Mouse (Mus musculus) cerebellum, adult 9-11 months (tissue): ENCODE results near the gene Nwd2.

Source experiments
- DNase-seq: peaks from one replicate; pipeline ENCODE4 v3.0.0; 2022

Gene Nwd2

DNA sequence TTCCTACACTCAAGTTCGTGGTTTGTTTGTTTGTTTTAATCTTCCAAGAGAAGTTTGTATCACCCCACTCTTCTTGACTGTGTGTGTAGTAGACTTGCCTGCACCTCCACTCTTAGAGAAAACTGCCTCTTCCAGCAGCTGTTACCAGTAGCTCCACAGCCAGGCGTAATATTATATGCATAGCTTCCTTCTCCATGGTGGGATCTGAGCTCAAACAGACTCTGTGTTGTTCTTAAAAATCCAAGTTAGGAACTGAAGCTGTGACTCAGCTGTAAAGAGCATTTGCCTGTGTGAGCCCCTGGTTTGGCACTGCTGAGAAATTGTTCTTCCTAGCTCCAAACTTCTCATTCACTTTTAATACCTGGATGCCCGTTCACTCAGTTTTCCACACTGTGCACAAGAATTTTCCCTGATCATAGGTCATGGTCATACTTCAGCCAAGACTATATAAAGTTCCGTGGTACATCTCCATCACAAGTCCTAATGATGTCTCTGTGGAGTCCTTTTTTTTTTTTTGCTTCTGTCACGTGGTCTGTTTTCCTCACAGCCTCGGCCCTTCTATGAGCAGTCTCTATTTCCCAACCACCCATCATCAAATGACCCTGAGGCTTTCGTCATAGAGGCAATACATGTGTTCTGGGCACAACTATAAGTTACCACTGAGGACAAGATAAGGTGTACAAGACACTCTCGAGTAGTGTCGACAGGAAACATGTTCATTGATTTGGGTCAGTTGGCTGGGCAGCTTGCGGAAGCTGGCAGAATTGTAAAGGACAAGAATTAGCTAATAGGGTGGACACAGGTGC, 179.7 kb downstream of the Nwd2 start:
- no peak for DNase-seq

DNA sequence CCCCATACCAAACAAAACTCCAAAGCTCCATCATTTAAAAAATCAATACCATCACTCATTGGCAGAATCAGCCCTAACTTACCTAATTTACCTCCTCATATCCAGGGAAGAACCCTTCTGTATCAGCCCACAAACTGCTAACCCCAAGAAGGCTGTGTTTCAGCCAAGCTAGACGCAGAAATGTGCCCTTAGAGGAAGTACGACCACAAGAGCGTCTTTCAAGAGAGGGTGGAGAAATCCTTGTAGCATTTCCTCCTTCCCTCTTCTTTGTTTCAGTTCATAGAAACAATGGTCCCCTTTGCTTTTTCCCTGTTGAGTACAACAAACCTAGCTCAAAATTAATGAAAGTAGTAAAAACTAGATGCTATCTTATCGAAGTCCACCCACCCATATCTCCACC, 182.2 kb downstream of the Nwd2 start:
- DNase-seq: no peak

DNA sequence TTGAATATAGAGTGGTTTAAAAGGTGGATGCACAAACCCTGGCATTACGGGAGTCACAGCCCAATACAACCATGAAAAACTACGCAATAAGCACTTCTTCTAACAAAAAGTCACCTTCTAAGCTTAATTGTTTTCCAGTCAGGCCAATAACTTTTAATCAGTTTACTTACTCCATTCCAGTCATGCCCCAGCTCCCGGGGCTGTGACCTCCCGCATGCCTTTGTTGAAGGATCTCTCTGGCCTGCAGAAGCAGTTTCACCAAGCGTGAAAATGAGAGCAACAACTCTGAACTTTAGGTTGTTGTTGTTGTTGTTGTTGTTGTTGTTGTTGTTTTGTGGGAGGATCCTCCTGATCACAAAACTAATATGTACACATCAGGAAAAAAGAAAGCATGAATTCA, 185.1 kb downstream of the Nwd2 start:
- no peak for DNase-seq

DNA sequence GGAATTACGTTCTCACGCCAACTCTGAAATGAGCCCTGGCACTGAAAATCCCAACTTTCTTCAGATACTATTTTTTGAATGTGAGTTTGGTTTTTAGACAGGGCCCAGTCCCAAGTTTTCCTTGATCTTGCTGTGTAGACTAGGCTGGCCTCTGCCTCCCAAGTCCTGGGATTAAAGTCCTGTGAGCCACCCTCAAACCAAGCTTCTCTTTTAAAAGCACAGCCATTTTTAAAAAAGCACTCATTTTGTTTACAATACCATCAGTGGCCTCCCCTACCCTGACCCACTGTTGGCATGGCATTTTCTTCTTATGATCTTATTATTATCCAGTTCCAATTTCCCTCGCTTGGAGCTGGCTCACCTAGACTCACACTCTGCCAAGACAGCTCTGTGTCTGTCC, 185.5 kb downstream of the Nwd2 start:
- no peak for DNase-seq

DNA sequence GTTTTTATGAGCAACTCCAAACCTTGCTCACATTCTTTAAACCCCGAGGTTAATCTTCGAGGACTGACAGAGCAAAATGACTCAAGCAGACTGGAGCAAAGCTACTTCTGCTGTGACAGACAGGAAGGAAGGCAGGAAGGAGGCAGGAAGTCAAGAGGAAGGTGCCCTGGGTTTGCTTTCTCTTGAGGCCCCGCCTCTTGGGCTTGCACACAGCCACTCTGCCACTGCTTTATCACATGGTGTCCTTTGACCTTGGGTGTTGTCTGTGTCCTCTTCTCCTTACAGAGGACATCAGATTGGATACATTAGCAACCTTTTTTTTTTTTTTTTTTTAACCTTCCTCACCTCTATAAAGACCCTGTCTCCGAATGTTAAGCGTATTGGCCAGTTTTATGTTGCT, 188.2 kb downstream of the Nwd2 start:
- no peak for DNase-seq

DNA sequence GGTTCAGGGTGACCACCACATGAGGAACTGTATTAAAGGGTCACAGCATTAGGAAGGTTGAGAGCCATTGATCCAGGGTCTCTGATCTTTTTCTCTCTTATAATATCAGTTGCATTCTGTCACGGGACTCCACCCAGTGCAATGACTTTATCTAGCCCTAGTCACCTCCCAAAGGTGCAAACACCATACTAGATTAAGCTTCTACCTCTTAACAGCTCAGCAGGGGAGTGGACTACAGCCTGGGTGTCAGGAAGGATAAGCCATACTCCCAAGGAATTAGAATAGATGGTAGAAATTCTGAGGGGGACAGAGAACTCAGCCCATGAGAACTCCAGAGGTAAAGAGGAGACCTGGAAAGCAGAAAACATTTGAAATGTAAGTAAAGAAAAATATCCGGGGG, 188.9 kb downstream of the Nwd2 start:
- DNase-seq: no peak

DNA sequence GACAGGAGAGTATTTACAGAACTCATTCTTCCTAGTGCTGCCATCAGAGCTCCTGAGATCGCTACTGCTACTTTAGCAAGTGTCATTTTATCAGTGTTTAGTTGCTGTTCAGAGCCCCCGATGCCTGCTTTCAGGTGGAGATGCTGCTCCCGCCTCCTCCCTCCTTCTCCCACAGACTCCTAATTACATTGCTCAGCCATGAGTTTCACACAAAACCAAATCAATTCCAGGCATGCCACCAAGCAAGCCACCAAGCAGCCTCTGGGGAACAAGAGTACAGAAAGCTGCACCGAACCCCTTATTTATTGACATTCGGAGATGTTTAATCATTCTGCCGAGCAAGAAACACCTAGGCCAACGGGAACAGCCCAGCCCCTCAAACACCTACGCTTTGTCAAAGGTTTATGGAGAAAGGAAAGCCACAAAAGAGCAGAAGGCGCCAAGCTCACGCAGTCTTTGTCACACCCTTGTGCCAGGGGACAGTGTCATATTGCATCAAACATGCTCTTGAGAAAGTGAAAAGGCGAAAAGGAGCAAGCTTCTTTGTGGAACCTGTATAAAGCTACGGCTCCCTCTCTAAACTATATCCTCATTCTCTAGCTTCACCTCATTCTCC, 191.0 kb downstream of the Nwd2 start:
- DNase-seq: no peak

DNA sequence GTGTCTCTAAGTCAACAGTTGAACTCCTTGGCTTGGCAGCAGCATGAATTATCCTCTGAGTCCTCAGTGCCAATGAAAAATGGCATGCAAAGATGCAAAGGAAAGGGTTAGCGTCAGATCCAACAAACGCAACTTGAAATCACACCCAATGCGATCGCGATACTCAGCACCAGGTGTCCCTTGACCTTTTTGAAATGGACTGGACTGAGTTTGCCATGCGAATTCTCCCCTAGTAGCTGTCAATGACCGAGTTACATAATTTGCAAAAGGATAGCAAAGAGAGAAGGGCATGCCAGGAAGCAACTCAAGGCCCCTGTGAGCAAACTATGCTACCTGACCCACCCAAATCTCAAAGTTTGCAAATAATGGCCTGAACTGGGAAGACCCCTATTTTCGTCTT, 198.2 kb downstream of the Nwd2 start:
- DNase-seq: no peak

DNA sequence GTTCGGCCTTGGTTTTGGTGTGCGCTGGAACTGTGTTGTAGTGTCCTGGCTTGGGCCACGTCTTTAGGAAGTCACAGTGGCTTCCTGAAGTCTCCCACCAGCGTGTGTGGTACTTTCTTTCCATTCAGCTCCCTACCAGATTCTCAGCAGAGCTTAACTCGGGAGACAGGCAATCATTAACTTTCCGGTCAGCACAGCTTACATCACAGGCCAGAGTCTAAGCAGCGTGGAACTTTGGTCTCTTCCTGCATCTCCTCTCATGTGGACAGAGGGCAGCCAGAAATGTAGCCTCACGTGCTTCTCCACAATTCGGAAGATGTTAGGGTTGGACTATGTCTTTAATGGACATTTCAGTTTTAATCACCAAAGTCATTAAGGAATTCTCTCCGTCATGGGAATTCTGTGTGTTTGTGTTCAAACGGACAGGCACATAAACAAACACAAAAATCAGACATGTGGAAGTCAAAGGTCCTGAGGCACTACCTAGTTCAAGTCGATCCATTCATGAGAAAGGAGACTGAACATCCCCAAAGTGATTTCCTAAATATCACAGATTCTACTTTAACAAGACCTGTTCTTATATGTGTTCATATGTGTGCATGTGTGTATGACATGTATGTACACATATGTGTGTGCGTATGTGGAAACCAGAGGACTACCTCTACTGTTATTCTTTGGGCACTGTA, 198.8 kb downstream of the Nwd2 start:
- DNase-seq: no peak

DNA sequence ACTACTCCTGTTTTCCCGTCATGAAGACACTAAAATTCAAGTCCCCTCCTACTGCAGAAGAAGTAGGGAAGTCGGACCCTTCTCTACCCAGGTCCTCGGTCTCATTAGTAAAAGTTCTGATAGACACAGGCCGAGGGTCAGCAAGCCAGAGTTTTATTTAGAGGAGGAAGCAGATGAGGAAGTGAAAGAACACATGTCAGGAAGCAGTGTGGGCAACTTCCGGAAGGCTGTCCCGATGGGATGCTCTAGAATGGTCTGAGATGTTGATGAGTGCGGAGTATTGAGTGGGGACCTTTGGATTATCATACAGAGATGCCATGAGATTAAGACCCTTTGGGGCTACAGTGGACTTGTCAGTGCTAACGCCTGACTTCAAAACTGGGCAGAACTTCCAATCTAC, 210.0 kb downstream of the Nwd2 start:
- no peak for DNase-seq
